Mouse (Mus musculus) small intestine, adult 2 months (tissue): ENCODE data around the gene Kcnn4. TPM values are rescaled to one million over a fixed set of nuclear protein-coding genes. Genes with fewer than 3 reads are reported as not detected.
A peak's percentile ranks its signal among the peaks of the same experiment; 100 is the strongest.

Experiments
- H3K27ac ChIP-seq: fragments of 200-500 bp; 2 replicates; pipeline ENCODE4 v1.5.1; 2012; ENCODE audit warnings: low read depth, low read length, control low read depth, inconsistent platforms; ENCODE audit not compliant: insufficient read depth
- H3K27me3 ChIP-seq: fragments of 200-500 bp; 2 replicates; pipeline ENCODE4 v1.6.1; 2012; ENCODE audit warnings: mild to moderate bottlenecking, moderate library complexity, low read length, inconsistent platforms; ENCODE audit not compliant: control insufficient read depth, insufficient read depth
- H3K36me3 ChIP-seq: fragments of 200-500 bp; 2 replicates; pipeline ENCODE4 v1.6.1; 2012; ENCODE audit warnings: mild to moderate bottlenecking, low read length, control low read depth, inconsistent platforms; ENCODE audit not compliant: control insufficient read depth, insufficient read depth
- H3K4me1 ChIP-seq: fragments of 200-500 bp; 2 replicates; pipeline ENCODE4 v1.6.1; 2012; ENCODE audit warnings: low read length, inconsistent platforms, mixed read lengths; ENCODE audit not compliant: control insufficient read depth, insufficient read depth, insufficient read length
- H3K4me3 ChIP-seq: fragments of 200-500 bp; 2 replicates; pipeline ENCODE4 v1.5.1; 2012; ENCODE audit warnings: low read depth, mild to moderate bottlenecking, control low read depth, inconsistent platforms, low read length, moderate library complexity
- CTCF ChIP-seq: fragments of 200-500 bp; IDR thresholded peaks from 2 replicates; pipeline ENCODE4 v1.5.1; 2012; ENCODE audit warnings: low read depth, mild to moderate bottlenecking, control low read depth, inconsistent platforms, low read length, moderate library complexity, mixed read lengths; ENCODE audit not compliant: insufficient replicate concordance, insufficient read length; ENCODE audit errors: extremely low read depth
- POLR2A ChIP-seq: fragments of 200-500 bp; IDR thresholded peaks from 2 replicates; pipeline ENCODE4 v1.6.1; 2012; ENCODE audit warnings: low read depth, mild to moderate bottlenecking, control low read depth, inconsistent platforms, low read length, moderate library complexity
- WGBS: fragments of 180-500 bp; shearing (Covaris S2); methylation state at CpG from one replicate; pipeline ENCODE4 v1.1.7; 2018; 5-methylcytosine and 5-hydroxymethylcytosine counted together
- polyA plus RNA-seq: library from polyadenylated mRNA; depleted of rRNA; stranded (reverse); fragments of >200 nt; gene quantifications from 2 replicates; pipeline ENCODE4 v1.2.3, GENCODE M21; 2012

The Kcnn4 gene
- polyA plus RNA-seq, 1 experiment, result 95.5 TPM

GRCm38 (mm10) chr7:24373538-24374379 lies 3.7 kb downstream of the Kcnn4 start:
- peak overlapping the region; percentile 94 for H3K27ac ChIP-seq
- H3K36me3 ChIP-seq, result peaks cover 4% of the 10 kb centered on the region
- WGBS, result 14% methylated on average over 17 of the region's 20 CpGs
- H3K27me3 ChIP-seq, result no peaks in the 10 kb centered on the region
- TF ChIP-seq POLR2A (no peak), CTCF (no peak)
- H3K4me1 ChIP-seq, result peaks cover 49% of the 10 kb centered on the region
- H3K4me3 ChIP-seq, result peak overlapping the region; percentile 76

GRCm38 (mm10) chr7:24376456-24376855 lies 6.4 kb downstream of the Kcnn4 start:
- WGBS, result 48% methylated on average over 8 of the region's 8 CpGs
- no peak for TF ChIP-seq POLR2A
- TF ChIP-seq CTCF, result no peak
- Histone ChIP-seq H3K27me3 (no peaks in the 10 kb centered on the region), H3K4me1 (peaks cover 33% of the 10 kb centered on the region), H3K27ac (peak overlapping the region; percentile 54), H3K36me3 (peaks cover 8% of the 10 kb centered on the region), H3K4me3 (no peak overlapping the region)

GRCm38 (mm10) chr7:24377091-24377865 lies 7.2 kb downstream of the Kcnn4 start:
- Histone ChIP-seq H3K27ac (peak overlapping the region; percentile 54; the same call in 1 of the 2 replicates), H3K4me1 (peaks cover 29% of the 10 kb centered on the region), H3K36me3 (peaks cover 13% of the 10 kb centered on the region), H3K4me3 (peak overlapping the region; percentile 19), H3K27me3 (no peaks in the 10 kb centered on the region)
- WGBS, result 27% methylated on average over 49 of the region's 49 CpGs
- TF ChIP-seq POLR2A, result no peak
- peak; percentile 41; the same call in 1 of the 2 replicates for TF ChIP-seq CTCF

GRCm38 (mm10) chr7:24378049-24378701 lies 8.1 kb downstream of the Kcnn4 start:
- Histone ChIP-seq H3K4me3 (no peak overlapping the region), H3K36me3 (peaks cover 16% of the 10 kb centered on the region), H3K27me3 (no peaks in the 10 kb centered on the region), H3K4me1 (peaks cover 23% of the 10 kb centered on the region), H3K27ac (no peak overlapping the region)
- 84% methylated on average over 10 of the region's 10 CpGs for WGBS
- TF ChIP-seq CTCF, result no peak
- no peak for TF ChIP-seq POLR2A

- no peak overlapping the region for H3K4me3 ChIP-seq
- peaks cover 19% of the 10 kb centered on the region for H3K36me3 ChIP-seq
- TF ChIP-seq CTCF (no peak), POLR2A (no peak)
- H3K27me3 ChIP-seq, result no peaks in the 10 kb centered on the region
- H3K27ac ChIP-seq, result peak overlapping the region; percentile 44; the same call in 1 of the 2 replicates
- WGBS, result 82% methylated on average over 7 of the region's 7 CpGs
- H3K4me1 ChIP-seq, result peaks cover 13% of the 10 kb centered on the region
These were observed 9.9 kb downstream of the Kcnn4 start for GRCm38 (mm10) chr7:24379934-24380333.

- Histone ChIP-seq H3K27me3 (no peaks in the 10 kb centered on the region), H3K36me3 (peaks cover 19% of the 10 kb centered on the region), H3K4me3 (no peak overlapping the region), H3K27ac (peak overlapping the region; percentile 19; the same call in 1 of the 2 replicates), H3K4me1 (peaks cover 13% of the 10 kb centered on the region)
- TF ChIP-seq POLR2A, result no peak
- TF ChIP-seq CTCF, result no peak
- WGBS, result 69% methylated on average over 2 of the region's 2 CpGs
These were observed 10.3 kb downstream of the Kcnn4 start for GRCm38 (mm10) chr7:24380370-24380769.
